Mouse (Mus musculus): ENCODE measurements around the gene Mrps35. TPM values are rescaled to one million over a fixed set of nuclear protein-coding genes. Genes with fewer than 3 reads are reported as not detected.

Mrps35 gene
- total RNA-seq, 2 experiments from 2014 or later = 43.7 to 47.9 TPM

- no peak for DNase-seq (ENCODE audit: extremely low spot score in 1 of 2, low spot score in 2 of 2)
- H3K4me3 ChIP-seq = no peak overlapping the region
- intact Hi-C loops (cut with DNase I) = no loop called here
- no peak overlapping the region for H3K27ac ChIP-seq
- no peak for TF ChIP-seq CTCF (IDR thresholded peaks at IDR 0.05)
Measured at GRCm38 (mm10) chr6:147062694-147063093, 20.1 kb downstream of the Mrps35 start.

- TF ChIP-seq CTCF (IDR thresholded peaks at IDR 0.05) = no peak
- intact Hi-C loops (cut with DNase I) = no loop called here
- H3K27ac ChIP-seq = no peak overlapping the region
- no peak overlapping the region for H3K4me3 ChIP-seq
- no peak for DNase-seq (ENCODE audit: extremely low spot score in 1 of 2, low spot score in 2 of 2)
Measured at GRCm38 (mm10) chr6:147064226-147064943, 21.8 kb downstream of the Mrps35 start.

- H3K27ac ChIP-seq = no peak overlapping the region
- H3K4me3 ChIP-seq = no peak overlapping the region
- TF ChIP-seq CTCF (IDR thresholded peaks at IDR 0.05) = no peak
- intact Hi-C loops (cut with DNase I) = no loop called here
- no peak for DNase-seq (ENCODE audit: extremely low spot score in 1 of 2, low spot score in 2 of 2)
Measured at GRCm38 (mm10) chr6:147064944-147065261, 22.3 kb downstream of the Mrps35 start.

GRCm38 (mm10) chr6:147075808-147076387 is 33.3 kb downstream of the Mrps35 start:
- no peak overlapping the region for H3K27ac ChIP-seq
- TF ChIP-seq CTCF (IDR thresholded peaks at IDR 0.05) = no peak
- DNase-seq (ENCODE audit: extremely low spot score in 1 of 2, low spot score in 2 of 2) = no peak
- no peak overlapping the region for H3K4me3 ChIP-seq
- intact Hi-C loops (cut with DNase I) = no loop called here

- Histone ChIP-seq H3K4me3 (no peak overlapping the region), H3K27ac (no peak overlapping the region)
- TF ChIP-seq CTCF (IDR thresholded peaks at IDR 0.05) = no peak
- intact Hi-C loops (cut with DNase I) = no loop called here
- no peak for DNase-seq (ENCODE audit: extremely low spot score in 1 of 2, low spot score in 2 of 2)
Measured at GRCm38 (mm10) chr6:147076878-147077277, 34.3 kb downstream of the Mrps35 start.

GRCm38 (mm10) chr6:147079919-147080318 is 37.4 kb downstream of the Mrps35 start:
- intact Hi-C loops (cut with DNase I) = no loop called here
- no peak overlapping the region for H3K27ac ChIP-seq
- no peak for TF ChIP-seq CTCF (IDR thresholded peaks at IDR 0.05)
- H3K4me3 ChIP-seq = no peak overlapping the region
- no peak for DNase-seq (ENCODE audit: extremely low spot score in 1 of 2, low spot score in 2 of 2)

- TF ChIP-seq CTCF (IDR thresholded peaks at IDR 0.05) = no peak
- intact Hi-C loops (cut with DNase I) = no loop called here
- H3K27ac ChIP-seq = no peak overlapping the region
- no peak for DNase-seq (ENCODE audit: extremely low spot score in 1 of 2, low spot score in 2 of 2)
- H3K4me3 ChIP-seq = no peak overlapping the region
Measured at GRCm38 (mm10) chr6:147085398-147086040, 43.0 kb downstream of the Mrps35 start.

GRCm38 (mm10) chr6:147086594-147087225 is 44.1 kb downstream of the Mrps35 start, which contains the start of gene Mansc4:
Mansc4 (minus strand) TSS chr6:147087032.
- no peak within 1 kb of the TSS for H3K4me3 ChIP-seq
- no peak for TF ChIP-seq CTCF (IDR thresholded peaks at IDR 0.05)
- intact Hi-C loops (cut with DNase I) = no loop called here
- DNase-seq (ENCODE audit: extremely low spot score in 1 of 2, low spot score in 2 of 2) = no peak
- H3K27ac ChIP-seq = no peak within 1 kb of the TSS

- DNase-seq (ENCODE audit: extremely low spot score in 1 of 2, low spot score in 2 of 2) = no peak
- TF ChIP-seq CTCF (IDR thresholded peaks at IDR 0.05) = no peak
- H3K27ac ChIP-seq = no peak overlapping the region
- H3K4me3 ChIP-seq = no peak overlapping the region
- intact Hi-C loops (cut with DNase I) = no loop called here
Measured at GRCm38 (mm10) chr6:147087736-147088135, 45.2 kb downstream of the Mrps35 start.

- no peak for DNase-seq (ENCODE audit: extremely low spot score in 1 of 2, low spot score in 2 of 2)
- intact Hi-C loops (cut with DNase I) = no loop called here
- H3K27ac ChIP-seq = no peak overlapping the region
- no peak overlapping the region for H3K4me3 ChIP-seq
- peak; percentile 17; the same call in 1 of the 2 replicates for TF ChIP-seq CTCF (IDR thresholded peaks at IDR 0.05)
Measured at GRCm38 (mm10) chr6:147088517-147088916, 46.0 kb downstream of the Mrps35 start.

- no peak for TF ChIP-seq CTCF (IDR thresholded peaks at IDR 0.05)
- H3K4me3 ChIP-seq = no peak overlapping the region
- H3K27ac ChIP-seq = no peak overlapping the region
- DNase-seq (ENCODE audit: extremely low spot score in 1 of 2, low spot score in 2 of 2) = no peak
- intact Hi-C loops (cut with DNase I) = loop anchor here (2.0 kb wide), 1 partner anchor 47 kb away; the partner anchor contains the start of gene Mrps35
Measured at GRCm38 (mm10) chr6:147090191-147090590, 47.6 kb downstream of the Mrps35 start.
